Mouse (Mus musculus) kidney, embryonic 15.5 days (tissue): Measurements from ENCODE around the gene Slc12a8. TPM values are rescaled to one million over a fixed set of nuclear protein-coding genes. Genes with fewer than 3 reads are reported as not detected.

Experiments
- ATAC-seq: fragments of 200-750 bp; cut with Nextera tagmentation; replicated peaks from 2 replicates; pipeline ENCODE4 v1.8.0; 2017; ENCODE audit warnings: moderate TSS enrichment; ENCODE audit not compliant: low FRiP score
- H3K27ac ChIP-seq: fragments of 300-500 bp; sonication (generic); 2 replicates; pipeline ENCODE4 v1.5.1; 2015; ENCODE audit warnings: mild to moderate bottlenecking, inconsistent platforms
- H3K27me3 ChIP-seq: fragments of 300-500 bp; sonication (generic); 2 replicates; pipeline ENCODE4 v1.6.1; 2015; ENCODE audit warnings: inconsistent platforms
- H3K36me3 ChIP-seq: fragments of 300-500 bp; sonication (generic); 2 replicates; pipeline ENCODE4 v1.6.1; 2015; ENCODE audit warnings: inconsistent platforms
- H3K4me1 ChIP-seq: fragments of 300-500 bp; sonication (generic); 2 replicates; pipeline ENCODE4 v1.6.1; 2015; ENCODE audit warnings: inconsistent platforms
- H3K4me2 ChIP-seq: fragments of 300-500 bp; sonication (generic); 2 replicates; pipeline ENCODE4 v1.6.1; 2015; ENCODE audit warnings: moderate library complexity, mild to moderate bottlenecking, inconsistent platforms
- H3K4me3 ChIP-seq: fragments of 300-500 bp; sonication (generic); replicated peaks from 2 replicates; pipeline ENCODE4 v1.5.1; 2015; ENCODE audit warnings: mild to moderate bottlenecking, inconsistent platforms
- H3K9ac ChIP-seq: fragments of 300-500 bp; sonication (generic); 2 replicates; pipeline ENCODE4 v1.6.1; 2015; ENCODE audit warnings: mild to moderate bottlenecking, inconsistent platforms
- H3K9me3 ChIP-seq: fragments of 300-500 bp; sonication (generic); replicated peaks from 2 replicates; pipeline ENCODE4 v1.6.1; 2016; ENCODE audit warnings: inconsistent platforms
- WGBS: fragments of 180-500 bp; shearing (Covaris S2); methylation state at CpG from one replicate; pipeline ENCODE4 v1.1.7; 2015; ENCODE audit warnings: mixed read lengths; 5-methylcytosine and 5-hydroxymethylcytosine counted together
- polyA plus RNA-seq: library from polyadenylated mRNA; unstranded; fragments of >200 nt; fragmentation: Nextera tagmentation; extraction: Ambion mirVana; gene quantifications from 2 replicates; pipeline ENCODE4 v1.2.1, GENCODE M21; 2015

Gene Slc12a8
- polyA plus RNA-seq, 1 experiment from 2014 or later: 0.84 TPM

DNA sequence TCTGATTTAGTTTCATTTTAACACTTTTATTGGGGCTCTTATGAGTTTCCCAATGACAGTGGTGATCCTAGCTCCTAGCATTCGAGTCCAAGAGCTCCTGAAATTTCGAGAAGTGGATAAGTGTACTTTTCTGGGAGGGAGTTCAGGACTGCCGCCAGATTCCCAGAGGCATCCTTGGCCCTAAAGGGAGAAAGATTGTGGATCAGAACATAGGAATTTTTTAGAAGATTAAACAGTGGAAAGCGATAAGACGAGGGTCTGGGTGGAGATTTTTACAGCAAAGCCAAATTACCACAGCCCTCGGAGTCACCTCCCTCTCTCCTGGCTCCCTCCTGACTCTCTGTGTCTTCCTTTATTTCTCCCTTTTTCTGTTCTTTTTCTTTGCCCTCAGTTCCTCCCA lies 58.6 kb downstream of the Slc12a8 start:
- no peak for ATAC-seq
- Histone ChIP-seq H3K27ac (peak overlapping the region; percentile 42; the same call in 1 of the 2 replicates), H3K4me3 (no peak overlapping the region), H3K4me2 (no peak overlapping the region), H3K9me3 (no peaks in the 10 kb centered on the region), H3K36me3 (no peaks in the 10 kb centered on the region), H3K9ac (no peak overlapping the region), H3K4me1 (peaks cover 29% of the 10 kb centered on the region), H3K27me3 (no peaks in the 10 kb centered on the region)
- WGBS: 71% methylated on average over 6 of the region's 6 CpGs

- 53% methylated on average over 36 of the region's 36 CpGs for WGBS
- no peaks in the 10 kb centered on the region for H3K27me3 ChIP-seq
- no peak overlapping the region for H3K4me3 ChIP-seq
- peak overlapping the region; percentile 42 for H3K27ac ChIP-seq
- no peak overlapping the region for H3K9ac ChIP-seq
- peak; percentile 84 for ATAC-seq
- peak overlapping the region; percentile 42 for H3K4me2 ChIP-seq
- H3K4me1 ChIP-seq: peaks cover 37% of the 10 kb centered on the region
- no peaks in the 10 kb centered on the region for H3K36me3 ChIP-seq
- no peaks in the 10 kb centered on the region for H3K9me3 ChIP-seq
These were observed 59.4 kb downstream of the Slc12a8 start for GRCm38 (mm10) chr16:33576271-33577189.

DNA sequence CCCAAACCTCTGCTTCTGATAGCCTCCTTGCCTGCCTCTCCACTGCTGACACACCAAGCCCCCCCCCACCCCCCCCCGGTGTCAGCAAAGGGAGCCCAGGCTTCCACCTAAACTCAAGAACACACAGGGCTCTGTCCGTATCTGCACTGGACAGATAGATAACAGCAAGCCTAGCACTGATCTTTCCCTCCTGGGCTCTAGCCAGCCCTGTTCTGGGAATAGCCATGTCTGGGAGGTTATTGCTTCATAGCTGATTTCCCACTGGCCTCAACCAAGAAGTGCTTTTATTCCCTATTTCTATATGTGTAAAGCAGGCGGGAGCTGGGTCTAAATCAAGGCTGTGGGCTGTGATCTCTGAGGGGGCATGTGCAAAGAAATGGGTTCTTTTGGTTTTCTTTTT lies 61.3 kb downstream of the Slc12a8 start:
- Histone ChIP-seq H3K4me2 (no peak overlapping the region), H3K4me1 (peaks cover 44% of the 10 kb centered on the region), H3K9me3 (no peaks in the 10 kb centered on the region), H3K4me3 (no peak overlapping the region), H3K9ac (no peak overlapping the region), H3K36me3 (no peaks in the 10 kb centered on the region), H3K27me3 (no peaks in the 10 kb centered on the region), H3K27ac (no peak overlapping the region)
- 87% methylated on average over 3 of the region's 3 CpGs for WGBS
- ATAC-seq: no peak

DNA sequence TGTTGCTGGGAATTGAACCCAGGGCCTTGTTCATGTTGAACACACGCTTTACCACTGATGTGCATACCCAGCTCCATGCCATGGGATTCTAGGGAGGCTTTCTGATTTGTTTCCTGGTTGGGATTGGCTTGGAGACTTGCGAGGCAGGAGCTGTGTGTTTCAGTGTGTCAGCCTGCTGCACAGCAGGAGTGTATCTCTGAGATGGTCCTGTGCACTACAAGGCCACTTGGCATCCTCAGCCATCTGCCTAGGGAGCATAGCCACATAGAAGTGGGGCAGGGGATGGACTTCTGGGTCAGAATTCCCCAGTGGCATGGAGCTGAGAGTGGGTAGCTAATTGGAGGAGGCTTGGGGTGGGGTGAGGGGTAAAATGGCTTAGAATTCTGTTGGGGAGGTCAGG lies 63.2 kb downstream of the Slc12a8 start:
- Histone ChIP-seq H3K9me3 (no peaks in the 10 kb centered on the region), H3K9ac (no peak overlapping the region), H3K4me3 (no peak overlapping the region), H3K4me2 (no peak overlapping the region), H3K27me3 (no peaks in the 10 kb centered on the region), H3K27ac (peak overlapping the region; percentile 92), H3K36me3 (no peaks in the 10 kb centered on the region), H3K4me1 (peaks cover 63% of the 10 kb centered on the region)
- 72% methylated on average over 2 of the region's 2 CpGs for WGBS
- ATAC-seq: no peak

DNA sequence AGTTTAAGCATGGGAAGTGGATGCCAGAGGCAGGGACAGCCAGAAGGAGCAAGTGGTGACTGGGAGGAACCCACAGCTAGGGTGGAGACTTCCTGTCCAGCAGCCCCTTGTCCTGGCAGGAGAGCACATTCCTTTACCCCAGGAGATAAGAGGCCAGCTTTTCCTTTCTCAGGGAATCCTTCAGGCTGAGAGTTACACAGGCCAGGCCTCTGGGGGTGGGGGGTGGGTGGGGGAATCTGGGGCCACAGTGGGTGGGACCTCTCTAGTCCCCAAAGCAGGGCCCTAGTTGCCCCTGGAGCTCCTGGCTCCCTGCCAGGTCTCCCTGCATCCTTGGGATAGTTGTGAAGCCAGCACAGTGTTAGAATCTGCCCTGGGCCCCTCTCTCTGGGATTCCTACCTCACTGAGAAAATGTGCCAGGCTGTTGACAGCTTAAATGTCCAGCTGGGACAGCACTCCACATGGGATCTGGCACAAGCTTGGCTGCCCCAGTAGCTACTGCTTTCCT lies 63.7 kb downstream of the Slc12a8 start:
- Histone ChIP-seq H3K9ac (no peak overlapping the region), H3K4me2 (no peak overlapping the region), H3K9me3 (no peaks in the 10 kb centered on the region), H3K27me3 (no peaks in the 10 kb centered on the region), H3K27ac (peak overlapping the region; percentile 92), H3K4me3 (no peak overlapping the region), H3K36me3 (no peaks in the 10 kb centered on the region), H3K4me1 (peaks cover 67% of the 10 kb centered on the region)
- 0 out of 2 replicates have a peak, but pooled peaks have one; percentile 19 for ATAC-seq

DNA sequence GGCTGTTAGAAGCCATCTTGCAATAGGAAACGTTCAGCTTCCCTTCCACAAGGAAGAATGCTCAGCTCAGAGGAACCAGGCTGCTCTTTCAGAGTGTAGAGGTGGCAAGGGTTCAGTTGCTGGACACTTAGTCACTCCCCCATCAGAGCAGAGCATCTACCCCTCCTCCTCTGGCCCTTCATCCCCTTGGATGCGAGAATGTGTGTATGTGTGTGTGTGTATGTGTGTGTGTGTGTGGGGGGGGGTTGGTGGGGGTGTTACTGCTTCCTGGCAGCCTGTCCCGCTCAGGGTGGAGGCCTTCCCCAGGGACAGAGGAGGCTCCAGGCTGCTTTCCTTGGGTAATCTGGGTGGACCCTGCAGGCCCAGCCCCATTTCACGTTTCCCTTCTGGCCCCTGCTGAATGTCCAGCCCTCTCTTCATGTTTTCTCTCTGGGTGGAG lies 64.6 kb downstream of the Slc12a8 start:
- no peaks in the 10 kb centered on the region for H3K27me3 ChIP-seq
- no peak overlapping the region for H3K4me3 ChIP-seq
- no peak overlapping the region for H3K4me2 ChIP-seq
- no peak overlapping the region for H3K9ac ChIP-seq
- WGBS: 23% methylated on average over 4 of the region's 4 CpGs
- peaks cover 64% of the 10 kb centered on the region for H3K4me1 ChIP-seq
- ATAC-seq: peak; percentile 26; the same call in 1 of the 2 replicates
- peak overlapping the region; percentile 92 for H3K27ac ChIP-seq
- no peaks in the 10 kb centered on the region for H3K9me3 ChIP-seq
- no peaks in the 10 kb centered on the region for H3K36me3 ChIP-seq

- no peak for ATAC-seq
- no peaks in the 10 kb centered on the region for H3K36me3 ChIP-seq
- H3K4me1 ChIP-seq: peaks cover 64% of the 10 kb centered on the region
- H3K27me3 ChIP-seq: no peaks in the 10 kb centered on the region
- H3K4me3 ChIP-seq: no peak overlapping the region
- no peak overlapping the region for H3K9ac ChIP-seq
- no peaks in the 10 kb centered on the region for H3K9me3 ChIP-seq
- 89% methylated on average over 8 of the region's 8 CpGs for WGBS
- H3K4me2 ChIP-seq: no peak overlapping the region
- peak overlapping the region; percentile 92 for H3K27ac ChIP-seq
These were observed 65.4 kb downstream of the Slc12a8 start for GRCm38 (mm10) chr16:33582495-33582894.

- Histone ChIP-seq H3K4me2 (peak overlapping the region; percentile 56; the same call in 1 of the 2 replicates), H3K9ac (no peak overlapping the region)
These were observed 66.2 kb downstream of the Slc12a8 start for GRCm38 (mm10) chr16:33583333-33583732.

GRCm38 (mm10) chr16:33583881-33584454 lies 66.8 kb downstream of the Slc12a8 start:
- no peaks in the 10 kb centered on the region for H3K36me3 ChIP-seq
- H3K4me3 ChIP-seq: peak overlapping the region; percentile 20
- no peaks in the 10 kb centered on the region for H3K27me3 ChIP-seq
- peak overlapping the region; percentile 98 for H3K27ac ChIP-seq
- peak overlapping the region; percentile 56 for H3K4me2 ChIP-seq
- H3K4me1 ChIP-seq: peaks cover 74% of the 10 kb centered on the region
- ATAC-seq: peak; percentile 21
- no peaks in the 10 kb centered on the region for H3K9me3 ChIP-seq
- WGBS: 20% methylated on average over 19 of the region's 19 CpGs
- 0 out of 2 replicates have a peak overlapping the region, but pooled peaks have one; percentile 21 for H3K9ac ChIP-seq

More at GRCm38 (mm10) chr16:33583333-33583732, 66.2 kb downstream of the Slc12a8 start:
- peak overlapping the region; percentile 98 for H3K27ac ChIP-seq
- no peaks in the 10 kb centered on the region for H3K9me3 ChIP-seq
- 63% methylated on average over 3 of the region's 3 CpGs for WGBS
- H3K36me3 ChIP-seq: no peaks in the 10 kb centered on the region
- H3K4me1 ChIP-seq: peaks cover 69% of the 10 kb centered on the region
- ATAC-seq: no peak
- H3K4me3 ChIP-seq: no peak overlapping the region
- H3K27me3 ChIP-seq: no peaks in the 10 kb centered on the region

DNA sequence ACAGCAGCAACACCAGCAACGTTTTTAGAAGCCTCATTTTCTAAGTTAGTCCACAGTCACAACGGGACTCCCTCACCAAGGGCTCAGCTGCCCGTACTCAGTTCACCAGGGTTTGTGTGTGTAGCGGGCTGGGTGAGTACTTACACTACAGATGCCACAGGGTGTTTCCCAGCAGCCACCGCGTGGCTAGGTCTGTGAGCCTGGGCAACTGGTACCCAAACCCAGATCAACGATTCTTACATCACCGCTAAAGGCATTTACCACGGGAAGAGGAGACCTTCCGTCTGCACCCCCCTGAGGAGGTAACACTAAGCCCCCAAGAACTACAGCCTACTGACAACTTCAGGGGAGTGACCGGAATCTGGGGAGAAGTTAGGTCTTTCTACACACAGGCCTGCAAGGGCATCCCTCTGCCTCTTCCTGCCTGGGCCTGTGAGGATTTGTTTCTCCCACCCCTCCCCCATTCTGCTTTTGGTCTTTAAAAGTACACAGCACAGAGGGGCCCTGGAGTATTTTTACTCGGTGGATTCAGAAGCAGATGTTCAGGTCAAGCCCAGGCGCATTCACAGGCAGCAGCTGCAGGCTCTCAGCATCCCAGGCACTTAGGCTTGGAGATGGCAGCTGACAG lies 67.4 kb downstream of the Slc12a8 start:
- 14% methylated on average over 13 of the region's 13 CpGs for WGBS
- peak overlapping the region; percentile 21; the same call in 1 of the 2 replicates for H3K9ac ChIP-seq

DNA sequence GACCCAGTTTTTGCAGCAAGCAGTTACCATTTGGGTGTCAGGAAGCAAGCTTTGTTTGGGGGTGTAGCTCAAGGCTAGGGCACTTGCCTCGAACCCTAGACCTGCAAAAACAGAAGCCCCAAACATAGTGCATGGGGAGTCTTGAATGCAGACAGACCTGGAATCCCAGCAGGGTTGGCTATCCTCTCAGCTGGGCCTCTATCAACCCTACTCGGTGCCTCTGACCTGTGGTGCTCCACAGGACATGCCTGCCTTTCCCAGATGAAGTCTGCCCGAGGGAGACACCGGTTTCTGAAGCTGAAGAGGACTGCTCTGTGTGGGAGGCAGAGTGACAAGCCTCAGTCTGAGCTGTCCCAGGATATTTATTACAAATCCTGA lies 67.9 kb downstream of the Slc12a8 start:
- no peak for ATAC-seq
- H3K27ac ChIP-seq: peak overlapping the region; percentile 98
- no peaks in the 10 kb centered on the region for H3K9me3 ChIP-seq
- H3K4me3 ChIP-seq: no peak overlapping the region
- 0 out of 2 replicates have a peak overlapping the region, but pooled peaks have one; percentile 56 for H3K4me2 ChIP-seq
- peaks cover 83% of the 10 kb centered on the region for H3K4me1 ChIP-seq
- H3K27me3 ChIP-seq: no peaks in the 10 kb centered on the region
- H3K9ac ChIP-seq: no peak overlapping the region
- 11% methylated on average over 4 of the region's 4 CpGs for whole genome bisulfite sequencing
- H3K36me3 ChIP-seq: no peaks in the 10 kb centered on the region

More for the DNA sequence above, 67.4 kb downstream of the Slc12a8 start:
- ATAC-seq: peak; percentile 59
- no peaks in the 10 kb centered on the region for H3K9me3 ChIP-seq
- H3K27ac ChIP-seq: peak overlapping the region; percentile 98
- no peaks in the 10 kb centered on the region for H3K27me3 ChIP-seq
- peaks cover 80% of the 10 kb centered on the region for H3K4me1 ChIP-seq
- H3K4me3 ChIP-seq: peak overlapping the region; percentile 20
- no peaks in the 10 kb centered on the region for H3K36me3 ChIP-seq
- H3K4me2 ChIP-seq: peak overlapping the region; percentile 56
